Comparison of ENCODE assay signal across 15 mouse cellular contexts in genomic region chr14:121422000-121422399, GRCm38 (mm10). TPM values are rescaled to one million over a fixed set of nuclear protein-coding genes. Genes with fewer than 3 reads are reported as not detected.
A peak's percentile ranks its signal among the peaks of the same experiment; 100 is the strongest.
DNase-seq lines count a peak whose midpoint lies in the region; ATAC-seq lines count a peak whose summit lies in the region.
"Had no signal": no experiment of that assay in that cellular context is flagged by ENCODE, and none has a peak within 500 bp of the region (broad histone marks: within the 10 kb centered on the region; RNA-seq: fewer than 3 reads in every experiment).

No protein-coding gene starts in this region.

- H3K9me3 ChIP-seq in heart, embryonic 15.5 days (replicated peaks), result no peaks in the 10 kb centered on the region
- no peaks in the 10 kb centered on the region for H3K9me3 ChIP-seq in liver, embryonic 11.5 days (ENCODE audit: control insufficient read depth, low read length)
- H3K9me3 ChIP-seq in forebrain, embryonic 11.5 days (ENCODE audit: control insufficient read depth, low read length), result no peaks in the 10 kb centered on the region; the same call in 1 of the 2 replicates

- no peaks in the 10 kb centered on the region for H3K27me3 ChIP-seq in heart, embryonic 15.5 days
- H3K27me3 ChIP-seq in liver, embryonic 11.5 days (replicated peaks; ENCODE audit: control insufficient read depth, insufficient read depth, low read length), result no peaks in the 10 kb centered on the region
- no peaks in the 10 kb centered on the region for H3K27me3 ChIP-seq in forebrain, embryonic 11.5 days (ENCODE audit: control insufficient read depth, insufficient read depth, low read length)
- H3K27me3 ChIP-seq: CH12.LX; embryonic facial prominence, embryonic 13.5 days had no signal

- H3K4me1 ChIP-seq in heart, embryonic 15.5 days (replicated peaks), result peaks cover 22% of the 10 kb centered on the region
- peaks cover 26% of the 10 kb centered on the region for H3K4me1 ChIP-seq in liver, embryonic 11.5 days (replicated peaks; ENCODE audit: control insufficient read depth, insufficient read depth, low read length)
- H3K4me1 ChIP-seq in forebrain, embryonic 11.5 days (replicated peaks; ENCODE audit: control insufficient read depth, insufficient read depth, low read length), result no peaks in the 10 kb centered on the region
- H3K4me1 ChIP-seq: embryonic facial prominence, embryonic 13.5 days had no signal

- no peak overlapping the region for H3K9ac ChIP-seq in heart, embryonic 15.5 days
- H3K9ac ChIP-seq in liver, embryonic 11.5 days (ENCODE audit: low read depth, low read length), result no peak overlapping the region
- H3K9ac ChIP-seq in forebrain, embryonic 11.5 days (ENCODE audit: low read length), result no peak overlapping the region
- H3K9ac ChIP-seq: embryonic facial prominence, embryonic 13.5 days had no signal

- 80% methylated on average over 4 of the region's 4 CpGs for WGBS in heart, embryonic 15.5 days
- WGBS in liver, embryonic 11.5 days, result 75% methylated on average over 4 of the region's 4 CpGs
- WGBS in forebrain, embryonic 11.5 days, result 98% methylated on average over 4 of the region's 4 CpGs

- no peak overlapping the region for H3K4me2 ChIP-seq in heart, embryonic 15.5 days
- peak overlapping the region; percentile 59; the same call in 1 of the 2 replicates for H3K4me2 ChIP-seq in liver, embryonic 11.5 days
- H3K4me2 ChIP-seq in forebrain, embryonic 11.5 days (ENCODE audit: low read depth, low read length, severe bottlenecking), result no peak overlapping the region
- H3K4me2 ChIP-seq: embryonic facial prominence, embryonic 13.5 days; midbrain, embryonic 11.5 days had no signal

- intact Hi-C loops in heart, postnatal 25 days (cut with DNase I), result loop anchor here (5.0 kb wide), 1 partner anchor 40 kb away; the partner anchor contains the start of gene Stk24

- no peak for DNase-seq in heart, postnatal 25 days (ENCODE audit: low spot score)
- no peak for DNase-seq in liver, embryonic 11.5 days (ENCODE audit: low spot score)
- no peak for DNase-seq in lung, adult 18-20 months
- no peak for DNase-seq in lung, postnatal 14 days
- DNase-seq in forebrain, embryonic 11.5 days (ENCODE audit: low spot score), result no peak
- DNase-seq: adrenal gland, postnatal 10 days; cerebellum, postnatal 36 days; kidney, adult 9 months had no signal

- H3K27ac ChIP-seq in heart, embryonic 15.5 days, result peak overlapping the region; percentile 86
- peak overlapping the region; percentile 85; the same call in 1 of the 2 replicates for H3K27ac ChIP-seq in liver, embryonic 11.5 days (ENCODE audit: low read depth, low read length)
- no peak overlapping the region for H3K27ac ChIP-seq in forebrain, embryonic 11.5 days (ENCODE audit: low read depth, low read length)
- H3K27ac ChIP-seq: embryonic facial prominence, embryonic 13.5 days had no signal

- ATAC-seq in heart, embryonic 15.5 days (replicated peaks; ENCODE audit: insufficient number of reproducible peaks, insufficient read depth, low FRiP score, low read depth), result no peak
- ATAC-seq in common myeloid progenitor, adult 5-6 weeks (replicated peaks; ENCODE audit: low read depth, poor library complexity, severe bottlenecking), result peak; percentile 56
- 0 out of 2 replicates have a peak, but pooled peaks have one; percentile 18 for ATAC-seq in liver, embryonic 11.5 days (replicated peaks; ENCODE audit: low FRiP score)
- peak; percentile 29 for ATAC-seq in monocyte, adult 5-6 weeks (replicated peaks; ENCODE audit: insufficient number of reproducible peaks, low FRiP score, low TSS enrichment, poor library complexity, severe bottlenecking)
- ATAC-seq in forebrain, embryonic 11.5 days (replicated peaks; ENCODE audit: low FRiP score), result no peak

- H3K36me3 ChIP-seq in heart, embryonic 15.5 days, result no peaks in the 10 kb centered on the region
- no peaks in the 10 kb centered on the region for H3K36me3 ChIP-seq in liver, embryonic 11.5 days (ENCODE audit: control insufficient read depth, insufficient read depth, low read length)
- no peaks in the 10 kb centered on the region for H3K36me3 ChIP-seq in forebrain, embryonic 11.5 days (ENCODE audit: control insufficient read depth, insufficient read depth, low read length)
- H3K36me3 ChIP-seq: embryonic facial prominence, embryonic 13.5 days had no signal

- no peak overlapping the region for H3K4me3 ChIP-seq in heart, embryonic 15.5 days
- no peak overlapping the region for H3K4me3 ChIP-seq in liver, embryonic 11.5 days (ENCODE audit: low read depth, low read length)
- no peak overlapping the region for H3K4me3 ChIP-seq in forebrain, embryonic 11.5 days (ENCODE audit: low read depth, low read length)
- H3K4me3 ChIP-seq: embryonic facial prominence, embryonic 13.5 days; myocyte had no signal

RNA-seq across cellular contexts. Expression of gene Stk24, which starts 42.2 kb away (rescaled TPM):
- 34.5 and 39.6 TPM in 2 replicates for polyA plus RNA-seq in heart, embryonic 15.5 days (2015; fragmentation: Nextera tagmentation; extraction: Ambion mirVana)
- 10 to 100 TPM; 67.1 to 78.4 TPM for total RNA-seq in heart, postnatal 25 days (2021)
- total RNA-seq in common myeloid progenitor, adult 5-6 weeks (2017), result 79.8 and 100 TPM in 2 replicates
- polyA plus RNA-seq in liver, embryonic 11.5 days (2014; fragmentation: Nextera tagmentation; extraction: Ambion mirVana), result 51.3 and 58.2 TPM in 2 replicates
- 267 to 321 TPM (median 302 TPM) in 3 replicates for total RNA-seq in monocyte, adult 5-6 weeks (2017)
- 50.0 and 51.1 TPM in 2 replicates for polyA plus RNA-seq in forebrain, embryonic 11.5 days (2014; fragmentation: Nextera tagmentation; extraction: Ambion mirVana)

Comparison
In these comparisons a context has a peak if more than half of its experiments do, and no peak if none do; other contexts are left out.
1. ATAC-seq: peak in common myeloid progenitor, adult 5-6 weeks (single experiment), liver, embryonic 11.5 days (single experiment) and monocyte, adult 5-6 weeks (single experiment); none in heart, embryonic 15.5 days (single experiment) and forebrain, embryonic 11.5 days (single experiment).